Comparison of ENCODE assay signal across 24 mouse cellular contexts in the genomic region with DNA sequence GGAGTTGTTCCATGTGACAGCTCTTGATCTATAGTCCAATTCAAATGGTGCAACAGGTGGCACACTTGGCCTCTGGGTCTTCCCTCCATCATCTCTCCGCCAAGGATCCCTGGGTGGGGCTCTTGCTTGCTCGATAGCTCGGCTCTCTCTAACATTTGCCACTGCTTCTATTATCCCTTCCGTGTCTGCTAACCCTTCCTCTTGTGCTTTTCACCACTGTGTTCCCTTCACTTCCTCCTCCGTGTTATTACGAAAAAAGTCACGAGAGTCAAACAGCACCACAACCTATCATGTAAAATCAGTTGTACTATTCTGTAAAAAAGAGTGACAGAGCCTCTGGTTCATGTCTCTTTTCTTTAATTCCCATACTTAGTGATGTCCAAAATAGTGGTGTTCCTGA.
A peak's percentile ranks its signal among the peaks of the same experiment; 100 is the strongest.
DNase-seq lines count a peak whose midpoint lies in the region; ATAC-seq and TF ChIP-seq lines count a peak whose summit lies in the region.
"Had no signal": no experiment of that assay in that cellular context is flagged by ENCODE, and none has a peak within 500 bp of the region (broad histone marks: within the 10 kb centered on the region; RNA-seq: fewer than 3 reads in every experiment).

No protein-coding gene starts in this region.

- no peak for TF ChIP-seq CTCF in forebrain, postnatal 0 days (IDR thresholded peaks at IDR 0.05; ENCODE audit: low read depth)

- 88% methylated on average over 7 of the region's 7 CpGs for WGBS in forebrain, postnatal 0 days

- no peaks in the 10 kb centered on the region for H3K36me3 ChIP-seq in forebrain, postnatal 0 days (ENCODE audit: insufficient read depth)
- H3K36me3 ChIP-seq: embryonic facial prominence, embryonic 10.5 days; embryonic facial prominence, embryonic 12.5 days; forebrain, embryonic 10.5 days; forebrain, embryonic 12.5 days had no signal

- H3K9me3 ChIP-seq in forebrain, postnatal 0 days (ENCODE audit: low read length), result no peaks in the 10 kb centered on the region
- H3K9me3 ChIP-seq: embryonic facial prominence, embryonic 10.5 days; embryonic facial prominence, embryonic 12.5 days; forebrain, embryonic 10.5 days; forebrain, embryonic 12.5 days had no signal

- H3K4me3 ChIP-seq in forebrain, postnatal 0 days (ENCODE audit: low read depth, low read length), result no peak overlapping the region
- H3K4me3 ChIP-seq: embryonic facial prominence, embryonic 10.5 days; embryonic facial prominence, embryonic 12.5 days; erythroblast, embryonic 14.5 days; forebrain, embryonic 10.5 days; forebrain, embryonic 12.5 days had no signal

- peak; percentile 92 for ATAC-seq in granulocyte monocyte progenitor cell, adult 5-6 weeks (replicated peaks; ENCODE audit: poor library complexity, severe bottlenecking)
- ATAC-seq in megakaryocyte, adult 5-6 weeks (ENCODE audit: poor library complexity, severe bottlenecking), result peak; percentile 90
- ATAC-seq in monocyte, adult 5-6 weeks (replicated peaks; ENCODE audit: insufficient number of reproducible peaks, low FRiP score, low TSS enrichment, poor library complexity, severe bottlenecking), result peak; percentile 76
- no peak for ATAC-seq in erythroblast, adult 5-6 weeks (replicated peaks; ENCODE audit: low FRiP score, poor library complexity, severe bottlenecking)
- ATAC-seq in forebrain, postnatal 0 days, result no peak
- ATAC-seq: forebrain, embryonic 14.5 days; forebrain, embryonic 16.5 days had no signal

- H3K27me3 ChIP-seq in forebrain, postnatal 0 days (ENCODE audit: insufficient read depth, low read length), result 0 out of 2 replicates have a peak, but pooled peaks cover under 1% of the 10 kb centered on the region

- no peaks in the 10 kb centered on the region for H3K4me1 ChIP-seq in forebrain, postnatal 0 days (ENCODE audit: insufficient read depth)
- H3K4me1 ChIP-seq: embryonic facial prominence, embryonic 12.5 days; forebrain, embryonic 12.5 days had no signal

- H3K9ac ChIP-seq in forebrain, postnatal 0 days, result no peak overlapping the region
- H3K9ac ChIP-seq: embryonic facial prominence, embryonic 12.5 days; forebrain, embryonic 12.5 days had no signal

- no peak overlapping the region for H3K27ac ChIP-seq in forebrain, postnatal 0 days (ENCODE audit: low read depth, low read length)
- H3K27ac ChIP-seq: embryonic facial prominence, embryonic 10.5 days; embryonic facial prominence, embryonic 12.5 days; forebrain, embryonic 10.5 days; forebrain, embryonic 12.5 days had no signal

- DNase-seq in lung, postnatal 25 days (ENCODE audit: low spot score), result peak; percentile 15
- DNase-seq in lung, postnatal 4 days, result no peak
- no peak for DNase-seq in kidney, adult 11 months
- DNase-seq in forebrain, postnatal 0 days, result no peak
- DNase-seq: adrenal gland, adult 2 months; adrenal gland, postnatal 14 days; adrenal gland, postnatal 36 days; cerebellum, adult 11 months; cerebellum, adult 18-20 months; cerebellum, adult 8-10 months; cerebellum, adult 9-11 months; cerebellum, postnatal 14 days; cerebellum, postnatal 36 days had no signal

- no peak overlapping the region for H3K4me2 ChIP-seq in forebrain, postnatal 0 days (ENCODE audit: low read depth)
- H3K4me2 ChIP-seq: embryonic facial prominence, embryonic 12.5 days; forebrain, embryonic 12.5 days had no signal

Comparison
In these comparisons a context has a peak if more than half of its experiments do, and no peak if none do; other contexts are left out.
1. ATAC-seq: peak in granulocyte monocyte progenitor cell, adult 5-6 weeks (single experiment), megakaryocyte, adult 5-6 weeks (single experiment) and monocyte, adult 5-6 weeks (single experiment); none in erythroblast, adult 5-6 weeks (single experiment) and forebrain, postnatal 0 days (single experiment).